Mouse (Mus musculus): ENCODE results near the gene Tesk1. TPM values are rescaled to one million over a fixed set of nuclear protein-coding genes. Genes with fewer than 3 reads are reported as not detected.

The Tesk1 gene
- total and polyA plus RNA-seq, 2 experiments from 2014 or later: 18.9 to 184 TPM

DNA sequence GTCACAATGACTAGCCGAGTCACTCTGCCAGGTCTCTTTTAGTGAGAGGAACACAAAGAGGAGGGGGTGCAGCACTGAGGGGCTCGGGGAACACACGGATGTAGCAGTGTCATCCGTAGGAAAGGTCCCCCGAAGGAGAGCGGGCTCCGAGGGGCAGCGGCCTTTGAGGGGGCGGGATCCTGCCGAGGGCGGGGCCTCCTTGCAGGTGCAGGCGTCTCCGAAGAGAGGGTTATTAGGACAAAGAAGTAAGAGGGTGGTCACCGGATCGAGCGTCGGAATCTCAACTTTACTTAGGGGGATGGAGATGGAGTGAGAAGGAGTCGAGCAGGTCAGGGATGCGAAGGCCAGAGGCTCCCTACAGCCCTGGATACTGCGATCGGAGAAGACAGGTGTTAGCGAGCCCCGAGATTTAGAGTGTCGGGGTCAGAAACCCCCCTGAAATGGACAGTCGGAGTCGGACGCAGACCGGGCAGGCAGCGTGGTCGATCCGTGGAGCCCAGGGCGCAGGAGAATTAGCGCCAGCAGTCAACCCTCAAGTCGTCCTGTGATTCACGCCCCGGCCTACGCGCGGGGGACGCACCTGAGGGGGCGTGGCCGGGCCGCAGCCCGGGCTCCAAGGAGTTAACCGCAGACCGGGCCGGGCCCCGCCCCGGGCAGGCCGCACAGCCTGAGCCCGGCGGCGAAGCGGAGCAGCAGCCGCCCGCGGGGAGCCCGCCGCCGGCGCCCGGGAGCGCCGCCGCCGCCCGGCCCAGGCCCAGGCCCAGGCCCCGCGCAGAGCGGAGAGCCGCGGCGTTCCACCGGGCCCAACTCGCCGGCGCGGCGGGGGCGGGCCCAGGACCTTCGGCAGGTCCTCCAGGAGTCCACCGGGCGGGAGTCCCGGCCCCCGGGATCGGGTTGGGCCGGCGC, 970 bp downstream of the Tesk1 start:
- H3K9me3 ChIP-seq (ENCODE audit: low read length): no peaks in the 10 kb centered on the region
- peak overlapping the region; percentile 91 for H3K4me2 ChIP-seq (ENCODE audit: low read depth, low read length, poor library complexity, severe bottlenecking)
- under 1% methylated on average over 66 of the region's 88 CpGs for WGBS
- peak; percentile 44 for ATAC-seq (ENCODE audit: low FRiP score)
- H3K4me3 ChIP-seq (ENCODE audit: low read depth, low read length): peak overlapping the region; percentile 97
- peak overlapping the region; percentile 88 for H3K27ac ChIP-seq (ENCODE audit: low read depth, low read length)
- H3K9ac ChIP-seq (replicated peaks; ENCODE audit: low read length, poor library complexity, severe bottlenecking): peak overlapping the region; percentile 97
- H3K27me3 ChIP-seq (ENCODE audit: insufficient read depth, low read length): no peaks in the 10 kb centered on the region
- peaks cover 30% of the 10 kb centered on the region for H3K36me3 ChIP-seq (ENCODE audit: insufficient read depth, low read length)
- H3K4me1 ChIP-seq (ENCODE audit: insufficient read depth, low read length): no peaks in the 10 kb centered on the region; the same call in 1 of the 2 replicates
- TF ChIP-seq CTCF (IDR thresholded peaks at IDR 0.05): no peak
- peak; percentile 79 for DNase-seq (ENCODE audit: low spot score)

DNA sequence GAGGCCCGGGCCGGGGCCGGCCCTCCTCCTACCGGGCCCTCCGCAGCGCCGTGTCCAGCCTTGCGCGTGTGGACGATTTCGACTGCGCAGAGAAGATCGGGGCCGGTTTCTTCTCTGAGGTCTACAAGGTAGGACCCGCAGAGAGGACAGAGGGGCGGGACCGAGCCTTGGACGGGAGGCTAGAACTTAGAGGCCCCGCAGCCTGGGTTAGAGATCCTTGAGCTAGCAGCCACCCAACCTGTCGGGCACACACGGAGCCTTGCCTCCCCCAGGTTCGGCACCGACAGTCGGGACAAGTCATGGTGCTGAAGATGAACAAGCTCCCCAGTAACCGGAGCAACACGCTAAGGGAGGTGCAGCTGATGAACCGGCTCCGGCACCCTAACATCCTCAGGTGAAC, 1.8 kb downstream of the Tesk1 start:
- Histone ChIP-seq H3K36me3 (ENCODE audit: insufficient read depth, low read length) (peaks cover 36% of the 10 kb centered on the region), H3K4me3 (ENCODE audit: low read depth, low read length) (peak overlapping the region; percentile 97), H3K9ac (replicated peaks; ENCODE audit: low read length, poor library complexity, severe bottlenecking) (peak overlapping the region; percentile 97), H3K4me1 (ENCODE audit: insufficient read depth, low read length) (no peaks in the 10 kb centered on the region; the same call in 1 of the 2 replicates), H3K9me3 (ENCODE audit: low read length) (no peaks in the 10 kb centered on the region), H3K4me2 (ENCODE audit: low read depth, low read length, poor library complexity, severe bottlenecking) (peak overlapping the region; percentile 91), H3K27ac (ENCODE audit: low read depth, low read length) (peak overlapping the region; percentile 88), H3K27me3 (ENCODE audit: insufficient read depth, low read length) (no peaks in the 10 kb centered on the region)
- whole genome bisulfite sequencing: 1% methylated on average over 28 of the region's 28 CpGs
- TF ChIP-seq CTCF (IDR thresholded peaks at IDR 0.05): no peak
- no peak for DNase-seq (ENCODE audit: low spot score)
- ATAC-seq (ENCODE audit: low FRiP score): no peak

DNA sequence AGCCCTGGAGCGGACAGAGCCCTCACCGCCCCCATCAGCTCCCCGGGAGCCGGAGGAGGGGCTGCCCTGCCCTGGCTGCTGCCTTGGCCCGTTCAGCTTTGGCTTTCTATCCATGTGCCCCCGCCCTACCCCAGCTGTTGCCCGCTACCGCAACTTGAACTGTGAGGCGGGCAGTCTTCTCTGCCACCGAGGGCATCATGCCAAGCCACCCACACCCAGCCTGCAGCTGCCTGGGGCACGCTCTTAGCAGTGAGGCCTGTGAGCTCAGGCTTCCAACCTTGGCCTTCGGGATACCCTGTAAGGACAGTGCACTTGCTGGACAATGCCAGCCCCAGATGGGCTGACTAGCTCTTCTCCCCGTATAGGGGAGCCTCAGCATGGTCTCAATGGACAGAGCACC, 5.5 kb downstream of the Tesk1 start:
- Histone ChIP-seq H3K9ac (replicated peaks; ENCODE audit: low read length, poor library complexity, severe bottlenecking) (no peak overlapping the region), H3K9me3 (ENCODE audit: low read length) (no peaks in the 10 kb centered on the region), H3K36me3 (ENCODE audit: insufficient read depth, low read length) (peaks cover 39% of the 10 kb centered on the region), H3K4me1 (ENCODE audit: insufficient read depth, low read length) (no peaks in the 10 kb centered on the region; the same call in 1 of the 2 replicates), H3K4me3 (ENCODE audit: low read depth, low read length) (no peak overlapping the region), H3K4me2 (ENCODE audit: low read depth, low read length, poor library complexity, severe bottlenecking) (no peak overlapping the region), H3K27ac (ENCODE audit: low read depth, low read length) (no peak overlapping the region), H3K27me3 (ENCODE audit: insufficient read depth, low read length) (no peaks in the 10 kb centered on the region)
- ATAC-seq (ENCODE audit: low FRiP score) (no peak), DNase-seq (ENCODE audit: low spot score) (no peak)
- 79% methylated on average over 13 of the region's 13 CpGs for WGBS
- TF ChIP-seq CTCF (IDR thresholded peaks at IDR 0.05): no peak

DNA sequence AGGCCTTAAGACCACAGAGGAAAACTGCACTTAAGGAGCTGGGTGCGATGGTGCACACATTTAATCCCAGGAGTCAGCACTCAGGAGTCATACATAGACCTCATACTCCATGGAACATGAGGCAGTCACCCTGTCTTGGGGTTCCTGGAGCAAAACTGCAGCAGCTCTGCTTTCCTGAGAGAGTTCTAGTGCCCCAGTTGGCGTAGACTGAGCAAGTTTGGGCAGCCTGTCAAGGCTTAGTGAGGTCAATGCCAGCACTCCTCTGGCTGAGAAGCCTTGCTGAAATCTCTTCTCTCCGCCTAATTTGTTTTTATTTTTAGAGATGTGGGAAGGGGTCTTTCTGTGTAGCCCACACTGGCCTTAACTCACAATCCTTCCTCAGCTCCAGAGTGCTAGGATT, 6.8 kb downstream of the Tesk1 start:
- Histone ChIP-seq H3K4me3 (ENCODE audit: low read depth, low read length) (no peak overlapping the region), H3K36me3 (ENCODE audit: insufficient read depth, low read length) (peaks cover 39% of the 10 kb centered on the region), H3K4me1 (ENCODE audit: insufficient read depth, low read length) (no peaks in the 10 kb centered on the region; the same call in 1 of the 2 replicates), H3K27me3 (ENCODE audit: insufficient read depth, low read length) (peaks cover 6% of the 10 kb centered on the region; the same call in 1 of the 2 replicates), H3K4me2 (ENCODE audit: low read depth, low read length, poor library complexity, severe bottlenecking) (no peak overlapping the region), H3K9me3 (ENCODE audit: low read length) (no peaks in the 10 kb centered on the region), H3K9ac (replicated peaks; ENCODE audit: low read length, poor library complexity, severe bottlenecking) (no peak overlapping the region), H3K27ac (ENCODE audit: low read depth, low read length) (no peak overlapping the region)
- ATAC-seq (ENCODE audit: low FRiP score) (no peak), DNase-seq (ENCODE audit: low spot score) (no peak)
- WGBS: 80% methylated on average over 3 of the region's 3 CpGs
- no peak for TF ChIP-seq CTCF (IDR thresholded peaks at IDR 0.05)

DNA sequence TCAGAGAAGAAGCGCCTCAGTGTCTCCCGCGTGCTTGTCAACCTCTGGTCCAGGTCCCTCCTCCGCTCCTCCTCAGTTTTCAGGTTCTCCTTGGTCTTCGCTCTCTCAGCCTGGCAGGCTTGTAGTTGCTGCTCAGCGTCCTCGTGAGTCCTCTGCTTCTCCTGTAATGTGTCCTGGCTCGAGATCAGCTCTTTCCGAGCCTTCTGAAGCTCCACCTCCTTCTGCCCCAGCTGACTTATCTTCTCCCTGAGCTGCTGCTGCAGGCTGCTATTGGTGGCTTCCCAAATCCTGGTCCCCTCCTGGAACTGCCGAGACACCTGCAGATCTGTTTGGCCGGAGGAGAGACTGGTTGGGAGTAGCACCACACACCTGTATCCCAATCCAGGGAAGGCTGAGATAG, 10.6 kb downstream of the Tesk1 start:
- ATAC-seq (ENCODE audit: low FRiP score) (no peak), DNase-seq (ENCODE audit: low spot score) (no peak)
- 64% methylated on average over 11 of the region's 11 CpGs for WGBS
- no peaks in the 10 kb centered on the region for H3K9me3 ChIP-seq (ENCODE audit: low read length)
- H3K27ac ChIP-seq (ENCODE audit: low read depth, low read length): no peak overlapping the region
- peaks cover 7% of the 10 kb centered on the region; the same call in 1 of the 2 replicates for H3K27me3 ChIP-seq (ENCODE audit: insufficient read depth, low read length)
- H3K36me3 ChIP-seq (ENCODE audit: insufficient read depth, low read length): peaks cover 12% of the 10 kb centered on the region
- H3K9ac ChIP-seq (replicated peaks; ENCODE audit: low read length, poor library complexity, severe bottlenecking): no peak overlapping the region
- no peaks in the 10 kb centered on the region for H3K4me1 ChIP-seq (ENCODE audit: insufficient read depth, low read length)
- no peak overlapping the region for H3K4me3 ChIP-seq (ENCODE audit: low read depth, low read length)
- TF ChIP-seq CTCF (IDR thresholded peaks at IDR 0.05): no peak
- H3K4me2 ChIP-seq (ENCODE audit: low read depth, low read length, poor library complexity, severe bottlenecking): no peak overlapping the region

DNA sequence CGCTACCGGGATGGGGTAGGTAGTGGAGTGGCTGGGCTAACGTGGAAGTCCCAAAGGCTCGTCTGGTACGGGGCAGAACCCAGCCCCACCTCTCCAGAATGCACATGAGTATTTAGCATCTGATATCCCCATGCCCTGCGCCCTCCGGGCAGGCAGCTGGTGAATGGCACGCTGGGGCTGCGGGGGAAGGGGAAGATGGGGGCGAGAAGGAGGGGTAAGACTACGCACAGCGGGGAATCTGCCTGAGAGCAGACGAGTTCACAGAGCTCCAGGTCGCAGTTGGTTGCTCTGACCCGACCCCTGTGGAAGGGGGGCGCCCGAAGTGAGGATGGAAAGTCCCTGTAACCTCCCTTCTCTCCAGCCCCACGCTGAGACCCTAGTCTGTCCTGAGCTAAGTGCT, 11.7 kb downstream of the Tesk1 start:
- WGBS: 2% methylated on average over 17 of the region's 18 CpGs
- no peak for TF ChIP-seq CTCF (IDR thresholded peaks at IDR 0.05)

More for the DNA sequence above, 11.7 kb downstream of the Tesk1 start:
- ATAC-seq (ENCODE audit: low FRiP score): no peak
- peak overlapping the region; percentile 34; the same call in 1 of the 2 replicates for H3K4me2 ChIP-seq (ENCODE audit: low read depth, low read length, poor library complexity, severe bottlenecking)
- H3K27me3 ChIP-seq (ENCODE audit: insufficient read depth, low read length): peaks cover 7% of the 10 kb centered on the region; the same call in 1 of the 2 replicates
- H3K4me3 ChIP-seq (ENCODE audit: low read depth, low read length): peak overlapping the region; percentile 10; the same call in 1 of the 2 replicates
- H3K27ac ChIP-seq (ENCODE audit: low read depth, low read length): no peak overlapping the region
- peaks cover 3% of the 10 kb centered on the region; the same call in 1 of the 2 replicates for H3K36me3 ChIP-seq (ENCODE audit: insufficient read depth, low read length)
- H3K4me1 ChIP-seq (ENCODE audit: insufficient read depth, low read length): no peaks in the 10 kb centered on the region
- no peak for DNase-seq (ENCODE audit: low spot score)
- H3K9me3 ChIP-seq (ENCODE audit: low read length): no peaks in the 10 kb centered on the region
- no peak overlapping the region for H3K9ac ChIP-seq (replicated peaks; ENCODE audit: low read length, poor library complexity, severe bottlenecking)

Data from midbrain, postnatal 0 days (tissue).